Mouse (Mus musculus): ENCODE measurements around the gene Xrcc1. TPM values are rescaled to one million over a fixed set of nuclear protein-coding genes. Genes with fewer than 3 reads are reported as not detected.

Xrcc1 gene
- total and polyA plus RNA-seq, 3 experiments, result 34.7 to 61.2 (median 36.8) TPM

GRCm38 (mm10) chr7:24528861-24529260 lies 17.2 kb upstream of the Xrcc1 start:
- DNase-seq, result peak; percentile 43

- peak; percentile 13 for DNase-seq
Observed at GRCm38 (mm10) chr7:24529580-24529979, 16.5 kb upstream of the Xrcc1 start.

DNA sequence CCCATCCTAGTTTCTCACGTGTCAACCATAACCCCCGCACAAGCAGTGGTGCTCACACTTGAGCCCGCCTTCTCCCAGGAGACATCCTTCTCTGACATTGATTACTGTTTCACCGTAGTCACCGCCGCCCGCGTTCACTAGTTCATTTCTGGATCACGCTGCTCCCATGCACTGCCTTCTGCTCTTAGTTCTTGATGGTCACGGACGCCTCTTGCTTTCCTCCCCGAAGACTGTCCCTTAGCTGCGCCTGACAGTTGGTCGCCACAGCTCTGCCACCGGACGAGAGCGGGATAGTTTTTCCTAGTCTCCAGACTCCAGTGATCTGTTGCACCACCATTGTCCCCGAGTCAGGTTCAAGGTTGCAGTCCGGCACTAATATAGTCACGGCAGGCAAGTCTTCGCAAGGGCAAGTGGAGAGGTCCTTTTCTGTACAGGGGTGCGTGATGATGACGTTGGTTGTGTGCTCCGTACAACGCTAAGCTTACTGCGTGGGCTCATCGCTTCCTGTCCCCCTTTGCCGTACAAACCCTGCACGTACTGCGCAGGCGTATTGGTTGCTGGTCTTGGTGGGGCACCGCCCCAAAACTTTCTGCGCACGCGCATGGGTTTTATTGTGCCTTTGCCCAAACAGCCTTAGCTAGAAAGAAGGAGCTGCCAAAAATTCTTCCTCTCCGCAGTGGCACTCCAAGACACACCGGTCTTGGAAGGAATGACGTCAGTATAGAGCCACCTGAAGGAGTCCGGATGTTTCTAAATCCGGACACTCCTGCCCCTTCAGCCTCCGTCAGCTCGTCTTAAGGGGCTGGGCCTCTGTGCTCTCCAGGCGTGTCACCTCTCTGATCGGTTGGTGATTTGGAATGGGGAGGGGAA lies 15.8 kb upstream of the Xrcc1 start, which contains the start of gene Irgq:
Gene Irgq, plus strand, starts transcription at position 628 of the 870 bp plus-strand sequence.
- DNase-seq, result peak; percentile 98

DNA sequence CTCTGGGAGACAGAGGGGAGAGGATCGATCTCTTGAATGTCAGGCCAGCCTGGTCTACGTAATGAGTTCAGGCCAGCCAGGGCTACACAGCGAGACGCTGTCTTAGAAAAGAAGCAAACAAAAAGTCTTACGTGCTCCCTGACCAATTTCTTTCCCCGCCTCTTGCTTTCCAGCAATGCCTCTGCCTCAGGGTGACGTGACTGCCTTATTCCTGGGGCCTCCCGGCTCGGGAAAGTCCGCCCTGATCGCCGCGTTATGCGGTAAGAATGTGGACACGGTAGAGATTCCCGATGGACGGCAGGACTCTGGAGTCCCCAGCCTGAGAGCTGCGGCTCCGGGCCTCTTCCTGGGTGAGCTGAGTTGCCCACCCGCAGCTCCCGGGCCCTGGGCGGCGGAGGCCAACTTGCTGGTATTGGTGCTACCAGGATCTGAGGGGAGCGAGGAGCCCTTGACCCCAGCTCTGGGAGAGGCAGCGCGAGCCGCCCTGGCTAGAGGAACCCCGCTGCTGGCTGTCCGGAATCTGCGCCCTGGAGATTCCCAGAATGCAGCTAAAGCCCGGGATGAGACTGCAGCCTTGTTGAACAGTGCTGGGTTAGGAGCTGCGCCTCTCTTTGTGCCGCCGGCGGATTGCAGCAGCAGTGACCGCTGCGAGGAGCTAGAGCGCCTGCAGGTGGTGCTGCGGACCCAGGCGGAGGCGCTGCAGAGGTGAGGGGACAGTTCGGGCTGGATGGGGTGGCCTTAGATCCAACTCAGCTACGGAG lies 14.7 kb upstream of the Xrcc1 start:
- DNase-seq, result peak; percentile 85

- DNase-seq, result no peak
Observed at GRCm38 (mm10) chr7:24533031-24533571, 13.0 kb upstream of the Xrcc1 start.

- DNase-seq, result no peak
Observed at GRCm38 (mm10) chr7:24533806-24534205, 12.3 kb upstream of the Xrcc1 start.

DNA sequence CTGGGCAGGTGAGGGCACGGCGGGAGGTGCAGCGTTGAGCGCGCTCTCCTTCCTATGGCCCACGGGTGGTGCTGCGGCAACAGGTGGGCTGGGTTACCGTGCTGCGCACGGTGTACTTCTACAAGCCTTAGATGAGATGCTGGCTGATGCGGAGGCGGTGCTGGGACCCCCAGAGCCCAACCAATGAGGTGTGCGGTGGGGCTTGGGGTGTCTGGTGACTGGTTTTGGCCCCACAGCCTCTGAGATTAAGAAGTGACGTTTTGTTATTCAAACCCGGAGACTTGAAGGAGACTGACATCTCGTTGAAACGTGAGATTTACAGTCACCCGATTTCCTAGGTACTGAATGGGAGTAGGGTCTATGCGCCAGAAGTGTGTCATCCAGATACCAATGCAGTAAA lies 11.8 kb upstream of the Xrcc1 start:
- DNase-seq, result no peak

DNA sequence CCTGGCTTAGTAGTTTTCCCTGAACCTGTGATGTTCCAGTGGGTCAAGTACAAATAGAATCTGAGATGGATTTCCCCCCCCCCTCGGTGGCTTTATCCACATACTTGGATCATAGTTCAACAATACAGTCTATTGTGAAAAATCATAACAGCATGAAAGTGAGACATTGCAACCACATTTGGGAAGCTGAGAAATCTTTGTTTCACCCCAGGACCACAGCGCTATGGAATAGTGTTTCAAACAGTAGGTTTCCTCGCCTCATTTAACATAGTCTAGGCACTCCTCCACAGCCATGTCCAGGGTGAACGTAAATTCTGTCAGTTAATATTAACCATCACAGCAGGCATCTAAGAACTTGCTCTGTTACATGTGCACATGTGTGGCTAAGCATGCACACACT lies 9.0 kb upstream of the Xrcc1 start:
- no peak for DNase-seq

DNA sequence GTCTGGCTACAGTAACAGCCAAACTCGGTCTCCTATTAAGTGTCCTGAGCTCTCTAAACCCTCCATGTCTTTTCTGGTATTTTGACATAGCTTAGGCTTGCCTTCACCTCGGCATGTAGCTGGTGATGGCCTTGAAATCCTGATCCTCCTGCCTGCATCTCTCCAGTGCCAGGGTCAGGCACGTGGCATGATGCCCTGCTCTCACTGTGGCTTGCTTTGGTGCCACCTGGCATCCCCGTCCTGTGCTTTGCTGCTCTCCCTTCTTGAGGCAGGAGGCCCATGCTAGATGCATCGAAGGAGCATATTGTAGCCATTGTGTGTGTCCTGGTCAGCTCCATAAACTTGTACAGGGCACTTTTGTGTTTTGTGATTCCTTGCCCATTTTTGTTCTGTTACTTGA lies 8.5 kb upstream of the Xrcc1 start:
- DNase-seq, result peak; percentile 24

GRCm38 (mm10) chr7:24538154-24538553 lies 7.9 kb upstream of the Xrcc1 start:
- DNase-seq, result peak; percentile 41

DNA sequence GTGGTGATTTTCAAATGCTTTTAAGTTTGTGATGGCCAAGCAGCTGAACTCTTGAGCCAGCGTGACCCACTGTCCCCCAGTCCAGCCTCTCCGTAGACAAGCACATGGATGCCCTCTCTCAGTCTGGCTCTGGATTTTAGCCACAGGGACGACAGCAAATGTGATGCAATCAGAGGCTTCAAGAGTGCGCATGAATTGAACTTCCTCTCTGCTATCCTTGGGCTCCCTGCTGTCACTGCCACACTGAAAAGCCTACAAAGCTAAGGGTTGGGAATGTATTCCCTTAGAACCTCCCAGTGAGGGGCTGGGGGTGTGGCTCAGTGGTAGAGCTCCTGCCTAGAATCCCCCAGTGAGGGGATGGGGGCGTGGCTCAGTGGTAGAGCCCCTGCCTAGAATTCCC lies 7.4 kb upstream of the Xrcc1 start:
- DNase-seq, result no peak

DNA sequence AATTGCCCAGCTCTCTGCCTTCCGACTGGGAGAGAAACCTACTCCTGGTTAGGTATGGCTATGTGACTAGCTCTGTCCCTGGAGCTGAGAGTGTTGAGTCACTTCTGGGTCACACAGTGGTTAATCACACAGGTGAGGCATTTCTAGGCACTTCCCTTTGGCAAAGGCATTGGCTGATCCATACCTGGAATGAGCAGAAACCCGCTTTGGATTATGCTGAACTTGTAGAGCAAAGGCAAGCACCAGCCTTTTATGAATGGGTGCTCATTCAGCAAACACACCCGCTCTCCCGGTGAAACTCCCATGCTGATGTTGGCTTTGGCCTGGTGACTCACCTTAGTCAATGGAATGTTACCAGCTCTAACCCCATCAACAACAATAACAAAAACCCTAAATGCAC lies 6.4 kb upstream of the Xrcc1 start:
- DNase-seq, result no peak

DNA sequence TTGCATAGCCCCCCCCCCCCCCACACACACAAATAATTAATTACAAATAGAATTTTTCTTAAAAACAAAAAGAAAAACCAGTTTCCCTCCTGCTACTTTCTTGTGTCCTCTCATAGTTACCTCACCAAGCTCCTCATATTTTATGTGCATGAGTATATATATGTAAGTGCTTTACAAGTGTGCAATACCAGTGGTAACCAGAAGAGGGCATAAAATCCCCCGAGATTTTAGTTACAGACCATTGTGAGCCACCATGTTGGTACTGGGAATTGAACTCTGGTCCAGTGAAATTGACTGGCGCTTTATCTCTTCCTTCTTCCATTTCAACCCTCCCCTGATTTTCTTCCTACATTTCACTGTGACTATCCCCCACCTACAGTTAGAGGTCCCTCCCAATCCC lies 1.6 kb upstream of the Xrcc1 start:
- DNase-seq, result no peak

DNA sequence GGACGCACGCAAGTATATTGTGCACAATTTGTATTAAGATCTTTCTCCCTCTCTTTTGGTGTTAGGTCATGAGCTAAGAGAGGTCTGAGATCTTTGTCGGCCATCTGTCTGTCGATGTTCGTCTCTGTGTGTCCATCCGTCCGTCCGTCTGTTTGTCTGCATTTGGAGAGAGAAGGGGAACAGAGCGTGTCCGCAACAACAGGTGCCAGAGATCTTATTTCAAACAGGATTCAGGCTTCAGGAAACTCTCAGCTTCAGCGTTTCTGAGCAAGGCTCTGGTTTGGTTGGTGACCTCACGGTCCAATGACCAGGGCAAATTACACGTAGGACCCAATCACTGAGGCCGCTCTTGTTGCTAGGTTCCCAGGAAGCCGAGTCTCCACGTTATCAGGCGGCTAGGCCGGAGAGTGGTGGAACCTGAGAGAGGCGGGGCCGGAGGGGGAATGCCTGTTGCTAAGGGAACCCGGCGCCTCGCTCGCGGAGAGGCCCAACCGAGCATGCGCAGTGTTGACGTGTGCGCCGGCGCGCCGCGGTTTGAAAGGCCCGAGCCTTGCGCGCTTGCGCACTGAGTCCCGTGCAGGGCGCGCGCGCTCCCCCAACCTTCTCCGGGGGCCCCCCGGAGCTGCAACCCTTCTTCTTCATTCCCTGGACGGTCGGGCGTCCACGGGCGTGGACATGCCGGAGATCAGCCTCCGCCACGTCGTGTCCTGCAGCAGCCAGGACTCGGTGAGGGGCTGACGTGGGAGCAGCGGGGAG lies 723 bp downstream of the Xrcc1 start:
- DNase-seq, result peak; percentile 100

DNA sequence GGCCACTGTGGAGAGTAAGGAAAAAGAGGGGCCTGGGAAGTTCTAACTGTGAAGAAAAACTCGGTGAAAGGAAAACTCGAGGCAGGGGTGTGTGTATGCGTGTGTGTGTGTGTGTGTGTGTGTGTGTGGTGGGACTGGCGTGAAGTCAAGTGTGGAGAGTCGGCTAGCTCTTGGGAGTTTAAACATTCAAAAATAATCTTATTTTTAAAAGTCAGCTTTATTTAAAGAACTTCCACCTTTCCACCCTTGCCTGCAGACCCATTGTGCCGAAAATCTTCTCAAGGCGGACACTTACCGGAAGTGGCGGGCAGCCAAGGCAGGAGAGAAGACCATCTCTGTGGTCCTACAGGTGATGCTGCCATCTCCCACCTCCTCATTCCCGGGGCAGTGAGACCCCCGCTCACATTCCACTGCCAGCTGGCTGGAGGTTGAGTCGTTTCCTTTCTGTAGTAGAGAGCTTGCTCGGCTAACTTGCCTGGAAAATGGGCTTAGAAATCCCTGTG lies 1.5 kb downstream of the Xrcc1 start:
- DNase-seq, result no peak

DNA sequence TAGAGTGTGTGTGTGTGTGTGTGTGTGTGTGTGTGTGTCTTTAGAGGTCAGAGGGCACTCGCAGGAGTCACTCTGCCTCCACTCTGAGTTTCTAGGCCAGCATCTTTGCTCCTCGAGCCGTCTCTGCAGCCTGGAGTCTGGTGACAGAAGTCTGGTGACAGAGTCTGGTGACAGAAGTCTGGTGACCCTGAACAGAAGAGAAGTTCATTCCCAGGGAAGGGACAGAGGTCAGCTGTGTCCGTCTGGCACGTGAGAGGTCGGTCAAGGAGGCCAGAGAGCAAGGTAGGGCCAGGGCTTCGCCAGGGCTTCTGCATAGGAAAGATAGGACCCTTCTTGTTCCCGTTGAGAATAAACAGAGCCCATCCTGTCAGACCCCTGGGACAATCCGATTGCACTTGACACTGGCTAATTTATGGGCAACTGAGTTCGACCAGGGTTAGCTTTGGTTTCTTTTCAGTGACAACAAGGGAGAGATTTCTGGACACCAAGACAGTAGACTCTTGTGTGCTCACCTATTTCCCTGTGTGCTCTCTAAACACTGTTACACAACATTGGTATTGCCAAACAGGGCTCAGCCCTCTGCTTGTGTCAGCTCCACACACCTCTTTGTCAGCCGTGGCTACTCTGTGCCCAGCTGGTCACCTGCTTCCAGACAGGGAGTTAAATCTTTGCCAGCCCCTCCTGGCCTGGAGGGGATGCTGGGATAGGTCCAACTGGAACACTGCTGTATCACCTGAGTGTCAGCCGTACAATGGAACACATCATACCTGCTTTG lies 6.1 kb downstream of the Xrcc1 start:
- peak; percentile 25 for DNase-seq

DNA sequence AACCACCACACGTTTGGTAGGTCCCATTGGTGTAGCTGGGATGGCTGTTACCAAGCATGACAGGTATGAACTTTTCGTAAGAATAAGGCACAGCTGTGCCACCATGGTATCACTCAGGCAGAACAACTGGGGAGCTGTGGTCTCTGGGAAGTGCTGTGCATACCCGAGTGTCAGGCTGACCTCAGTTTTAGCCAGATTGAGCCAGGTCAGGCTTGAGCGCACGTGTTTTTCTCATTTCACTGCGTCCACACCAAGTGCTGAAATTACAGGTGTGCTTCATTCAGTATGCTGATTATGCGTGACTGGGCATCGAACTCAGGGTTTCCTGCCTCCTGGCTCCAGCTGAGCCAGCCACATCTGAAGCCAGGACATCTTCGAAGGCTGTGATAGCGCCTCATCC lies 9.7 kb downstream of the Xrcc1 start:
- DNase-seq, result no peak

GRCm38 (mm10) chr7:24561450-24561849 lies 15.4 kb downstream of the Xrcc1 start:
- DNase-seq, result no peak

DNA sequence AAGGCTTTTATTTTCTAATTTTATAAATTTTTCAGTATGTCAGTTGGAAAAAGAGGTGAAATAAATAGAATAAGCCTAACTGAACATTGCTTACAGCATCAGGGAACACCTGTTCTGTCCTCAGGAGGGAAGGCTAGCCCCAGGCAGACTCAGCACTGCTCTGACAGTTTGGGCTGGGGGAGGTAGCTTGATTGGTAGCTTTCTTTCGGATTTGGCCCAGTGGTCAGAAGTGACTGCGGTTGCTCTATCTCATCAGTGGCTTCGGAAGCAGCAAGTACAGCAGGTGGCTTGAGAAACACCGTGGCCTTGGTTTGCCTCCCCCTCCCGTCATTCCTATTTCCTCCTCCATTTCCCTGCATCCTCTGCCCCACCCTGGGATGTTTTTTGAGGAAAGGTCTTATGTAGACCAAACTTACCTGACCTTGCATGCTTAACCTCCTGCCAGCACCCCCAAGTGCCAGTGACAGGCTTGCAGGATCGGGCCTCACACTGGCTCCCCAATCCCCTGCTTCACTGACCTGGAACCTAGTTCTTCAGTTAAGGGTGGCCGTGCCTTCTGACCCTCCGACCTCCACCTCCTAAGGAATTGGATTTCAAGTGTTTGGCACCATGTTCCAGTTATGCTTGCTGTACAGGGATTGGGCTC lies 17.2 kb downstream of the Xrcc1 start:
- DNase-seq, result no peak

DNA sequence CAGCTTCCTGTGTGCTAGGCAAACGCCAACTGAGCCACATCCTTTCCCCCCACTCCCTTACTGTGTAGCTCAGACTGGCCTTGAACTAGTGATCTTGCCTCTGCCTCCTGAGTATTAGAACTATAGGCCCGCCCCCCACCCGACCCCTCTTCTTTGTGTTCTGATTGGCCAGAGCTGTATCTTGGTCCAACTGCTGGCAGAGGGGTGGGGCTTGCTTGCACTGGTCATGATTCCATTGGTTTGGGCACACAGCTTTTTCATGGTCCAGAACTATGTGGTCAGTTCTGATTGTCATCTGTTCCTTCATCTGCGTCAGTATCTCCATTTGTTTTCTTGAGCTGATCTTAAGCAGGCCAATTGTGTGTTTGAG lies 17.7 kb downstream of the Xrcc1 start:
- no peak for DNase-seq
